Mouse (Mus musculus): ENCODE results near the gene Nln.

DNA sequence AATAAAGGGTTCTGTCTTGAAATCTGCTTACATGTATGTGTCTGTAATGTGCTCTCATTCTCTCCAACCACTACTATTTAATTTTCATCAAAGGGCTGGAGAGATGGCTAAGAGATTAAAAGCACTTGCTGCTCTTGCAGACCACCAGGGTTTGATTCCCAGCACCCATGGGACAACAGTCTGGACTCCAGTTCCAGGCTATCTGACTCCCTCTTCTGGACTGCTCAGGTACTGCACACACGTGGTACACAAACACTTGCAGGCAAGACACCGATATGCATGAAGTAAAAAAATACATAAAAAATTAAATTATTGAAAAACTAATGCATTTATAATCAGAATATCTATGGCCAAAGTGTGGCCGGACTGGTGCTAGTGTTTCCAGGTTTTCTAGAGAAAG, 127.0 kb downstream of the Nln start:
- TF ChIP-seq POLR2A (IDR thresholded peaks at IDR 0.05; ENCODE audit: borderline replicate concordance, low read depth, low read length) (no peak), CTCF (IDR thresholded peaks at IDR 0.05; ENCODE audit: low read depth, low read length) (peak; percentile 10; the same call in 1 of the 2 replicates)

All from bone marrow macrophage, adult 2 months (primary cell).